Mouse (Mus musculus) heart, embryonic 11.5 days (tissue): ENCODE data around the gene Trmt1. TPM values are rescaled to one million over a fixed set of nuclear protein-coding genes. Genes with fewer than 3 reads are reported as not detected.
"Not testable (repeated sequence)": the region's sequence is repeated elsewhere in the genome, so short reads cannot be mapped to it uniquely, and the experiment has no call there.

Source experiments
- ATAC-seq: fragments of 200-750 bp; cut with Nextera tagmentation; replicated peaks from 2 replicates; pipeline ENCODE4 v1.8.0; 2017; ENCODE audit warnings: moderate library complexity; ENCODE audit not compliant: insufficient number of reproducible peaks, low FRiP score, low TSS enrichment
- H3K27ac ChIP-seq: fragments of 300-500 bp; sonication (generic); 2 replicates; pipeline ENCODE4 v1.5.1; 2014; ENCODE audit warnings: mild to moderate bottlenecking, low read depth, low read length
- H3K27me3 ChIP-seq: fragments of 300-500 bp; sonication (generic); 2 replicates; pipeline ENCODE4 v1.6.1; 2014; ENCODE audit warnings: mild to moderate bottlenecking, low read length, mixed read lengths; ENCODE audit not compliant: control insufficient read depth, insufficient read depth
- H3K36me3 ChIP-seq: fragments of 300-500 bp; sonication (generic); 2 replicates; pipeline ENCODE4 v1.6.1; 2014; ENCODE audit warnings: mild to moderate bottlenecking, low read length, moderate library complexity, mixed read lengths; ENCODE audit not compliant: control insufficient read depth, insufficient read depth
- H3K4me1 ChIP-seq: fragments of 300-500 bp; sonication (generic); 2 replicates; pipeline ENCODE4 v1.6.1; 2014; ENCODE audit warnings: low read length; ENCODE audit not compliant: control insufficient read depth, insufficient read depth
- H3K4me2 ChIP-seq: fragments of 300-500 bp; sonication (generic); 2 replicates; pipeline ENCODE4 v1.6.1; 2014; ENCODE audit warnings: mild to moderate bottlenecking, moderate library complexity
- H3K4me3 ChIP-seq: fragments of 300-500 bp; sonication (generic); 2 replicates; pipeline ENCODE4 v1.5.1; 2014; ENCODE audit warnings: low read depth, low read length
- H3K9ac ChIP-seq: fragments of 300-500 bp; sonication (generic); 2 replicates; pipeline ENCODE4 v1.6.1; 2014; ENCODE audit warnings: mild to moderate bottlenecking, low read depth, low read length, moderate library complexity
- H3K9me3 ChIP-seq: fragments of 300-500 bp; sonication (generic); replicated peaks from 2 replicates; pipeline ENCODE4 v1.6.1; 2016; ENCODE audit warnings: low read length; ENCODE audit not compliant: control insufficient read depth
- WGBS: fragments of 180-500 bp; shearing (Covaris S2); extraction: QIAGEN DNeasy Blood & Tissue Kit; methylation state at CpG from one replicate; pipeline ENCODE4 v1.1.7; 2014; ENCODE audit not compliant: insufficient replicate concordance; 5-methylcytosine and 5-hydroxymethylcytosine counted together
- polyA plus RNA-seq: library from polyadenylated mRNA; unstranded; fragments of >200 nt; fragmentation: Nextera tagmentation; extraction: Ambion mirVana; gene quantifications from 2 replicates; pipeline ENCODE4 v1.2.1, GENCODE M21; 2014

Gene Trmt1
- polyA plus RNA-seq, 1 experiment from 2014 or later = 51.6 TPM

GRCm38 (mm10) chr8:84662581-84663065 lies 23.5 kb upstream of the Trmt1 start, which contains the start of gene Ier2:
Gene Ier2, minus strand, starts transcription at chr8:84662852.
- peak; percentile 69 for ATAC-seq
- H3K9ac ChIP-seq = peak within 1 kb of the TSS; percentile 98
- H3K4me3 ChIP-seq = peak within 1 kb of the TSS; percentile 95
- no peaks in the 10 kb centered on the region for H3K27me3 ChIP-seq
- no peaks in the 10 kb centered on the region for H3K9me3 ChIP-seq
- WGBS = under 1% methylated on average over 27 of the region's 27 CpGs
- no peaks in the 10 kb centered on the region for H3K36me3 ChIP-seq
- H3K4me1 ChIP-seq = peaks cover 34% of the 10 kb centered on the region
- peak within 1 kb of the TSS; percentile 93 for H3K4me2 ChIP-seq
- H3K27ac ChIP-seq = peak within 1 kb of the TSS; percentile 96

GRCm38 (mm10) chr8:84663483-84664327 lies 22.4 kb upstream of the Trmt1 start:
- H3K27ac ChIP-seq = peak overlapping the region; percentile 96
- H3K4me2 ChIP-seq = peak overlapping the region; percentile 93
- WGBS = 2% methylated on average over 43 of the region's 43 CpGs
- H3K9me3 ChIP-seq = no peaks in the 10 kb centered on the region
- H3K27me3 ChIP-seq = no peaks in the 10 kb centered on the region
- no peaks in the 10 kb centered on the region for H3K36me3 ChIP-seq
- peak overlapping the region; percentile 95 for H3K4me3 ChIP-seq
- H3K4me1 ChIP-seq = peaks cover 32% of the 10 kb centered on the region
- peak overlapping the region; percentile 89 for H3K9ac ChIP-seq
- peak; percentile 83 for ATAC-seq

DNA sequence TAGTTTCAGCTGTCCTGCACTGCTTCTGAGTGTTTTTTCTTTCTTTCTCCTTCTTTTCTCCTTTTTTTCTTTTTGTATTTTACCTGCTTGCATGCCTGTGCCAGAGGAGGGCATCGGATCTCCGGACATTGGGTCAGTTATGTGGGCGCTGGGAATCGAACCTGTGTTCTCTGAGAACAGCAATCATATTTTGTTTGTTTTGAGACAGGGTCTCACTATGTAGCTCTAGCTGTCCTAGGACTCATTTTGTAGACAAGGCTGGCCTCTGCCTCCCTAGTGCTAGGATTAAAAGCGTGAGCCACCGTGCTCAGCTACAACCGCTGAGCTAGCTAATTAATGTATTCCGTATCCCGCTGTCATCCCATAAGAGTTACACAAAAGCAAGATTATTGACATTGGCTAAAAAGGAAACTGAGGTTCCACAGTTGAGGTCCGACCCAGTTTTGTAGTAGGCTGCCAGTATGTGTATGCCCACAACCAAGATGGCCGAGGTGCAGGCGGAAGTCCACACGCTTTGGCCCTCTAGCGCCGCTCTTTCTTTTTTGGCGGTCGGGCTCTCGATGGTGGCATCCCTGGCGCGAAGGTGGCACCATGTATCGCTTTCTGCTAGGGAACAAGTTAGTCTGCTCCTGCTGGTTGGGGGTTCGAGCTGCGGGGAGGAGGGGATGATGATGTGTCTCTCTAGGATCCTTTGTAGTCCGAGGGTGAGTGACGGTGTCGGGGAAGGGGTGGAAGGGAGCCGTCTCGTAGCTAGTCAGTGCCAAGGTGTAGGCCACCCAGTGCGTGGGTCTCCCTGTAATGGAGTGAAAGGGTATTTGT lies 21.3 kb upstream of the Trmt1 start:
- WGBS = under 1% methylated on average over 29 of the region's 29 CpGs
- H3K9ac ChIP-seq = peak overlapping the region; percentile 89
- peak overlapping the region; percentile 96 for H3K27ac ChIP-seq
- peak overlapping the region; percentile 95 for H3K4me3 ChIP-seq
- ATAC-seq = no peak
- H3K36me3 ChIP-seq = no peaks in the 10 kb centered on the region; the same call in 1 of the 2 replicates
- H3K4me2 ChIP-seq = peak overlapping the region; percentile 93
- no peaks in the 10 kb centered on the region for H3K27me3 ChIP-seq
- no peaks in the 10 kb centered on the region for H3K9me3 ChIP-seq
- peaks cover 22% of the 10 kb centered on the region for H3K4me1 ChIP-seq

GRCm38 (mm10) chr8:84665385-84665893 lies 20.7 kb upstream of the Trmt1 start:
- peaks cover 3% of the 10 kb centered on the region; the same call in 1 of the 2 replicates for H3K36me3 ChIP-seq
- peak overlapping the region; percentile 96 for H3K27ac ChIP-seq
- H3K4me1 ChIP-seq = peaks cover 17% of the 10 kb centered on the region
- peak overlapping the region; percentile 93 for H3K4me2 ChIP-seq
- no peak for ATAC-seq
- H3K9ac ChIP-seq = peak overlapping the region; percentile 89
- 3% methylated on average over 14 of the region's 14 CpGs for WGBS
- peak overlapping the region; percentile 95 for H3K4me3 ChIP-seq
- no peaks in the 10 kb centered on the region for H3K9me3 ChIP-seq
- no peaks in the 10 kb centered on the region for H3K27me3 ChIP-seq

DNA sequence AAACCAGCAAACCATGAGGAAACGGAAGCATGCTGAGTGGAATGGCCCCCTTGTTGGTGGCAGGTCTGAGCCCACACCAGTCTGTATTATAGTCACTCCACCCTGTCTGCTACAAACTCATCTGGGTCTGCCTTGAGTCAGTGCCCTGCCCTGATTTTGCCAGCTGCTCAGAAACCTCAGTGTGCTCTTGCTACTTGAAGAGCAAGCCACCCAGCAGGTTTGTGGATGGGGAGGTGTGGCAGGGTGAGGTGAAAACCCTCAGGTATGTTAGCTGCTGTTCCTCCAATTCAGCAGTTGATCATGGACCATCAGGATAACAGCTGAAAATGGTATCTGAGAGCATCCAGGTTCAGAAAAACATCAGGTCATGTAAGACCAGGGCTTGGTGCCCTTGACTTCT lies 18.0 kb upstream of the Trmt1 start:
- 71% methylated on average over 1 of the region's 1 CpGs for WGBS
- Histone ChIP-seq H3K9me3 (no peaks in the 10 kb centered on the region), H3K4me2 (no peak overlapping the region), H3K9ac (no peak overlapping the region), H3K4me1 (peaks cover 12% of the 10 kb centered on the region), H3K27me3 (no peaks in the 10 kb centered on the region), H3K36me3 (peaks cover 8% of the 10 kb centered on the region), H3K4me3 (no peak overlapping the region), H3K27ac (no peak overlapping the region)
- ATAC-seq = no peak

GRCm38 (mm10) chr8:84668731-84669485 lies 17.2 kb upstream of the Trmt1 start:
- H3K4me1 ChIP-seq = peaks cover 7% of the 10 kb centered on the region
- peaks cover 8% of the 10 kb centered on the region for H3K36me3 ChIP-seq
- no peak overlapping the region for H3K4me3 ChIP-seq
- no peak overlapping the region for H3K9ac ChIP-seq
- no peaks in the 10 kb centered on the region for H3K9me3 ChIP-seq
- H3K27me3 ChIP-seq = no peaks in the 10 kb centered on the region
- 76% methylated on average over 6 of the region's 6 CpGs for WGBS
- H3K4me2 ChIP-seq = no peak overlapping the region
- ATAC-seq = no peak
- no peak overlapping the region for H3K27ac ChIP-seq

DNA sequence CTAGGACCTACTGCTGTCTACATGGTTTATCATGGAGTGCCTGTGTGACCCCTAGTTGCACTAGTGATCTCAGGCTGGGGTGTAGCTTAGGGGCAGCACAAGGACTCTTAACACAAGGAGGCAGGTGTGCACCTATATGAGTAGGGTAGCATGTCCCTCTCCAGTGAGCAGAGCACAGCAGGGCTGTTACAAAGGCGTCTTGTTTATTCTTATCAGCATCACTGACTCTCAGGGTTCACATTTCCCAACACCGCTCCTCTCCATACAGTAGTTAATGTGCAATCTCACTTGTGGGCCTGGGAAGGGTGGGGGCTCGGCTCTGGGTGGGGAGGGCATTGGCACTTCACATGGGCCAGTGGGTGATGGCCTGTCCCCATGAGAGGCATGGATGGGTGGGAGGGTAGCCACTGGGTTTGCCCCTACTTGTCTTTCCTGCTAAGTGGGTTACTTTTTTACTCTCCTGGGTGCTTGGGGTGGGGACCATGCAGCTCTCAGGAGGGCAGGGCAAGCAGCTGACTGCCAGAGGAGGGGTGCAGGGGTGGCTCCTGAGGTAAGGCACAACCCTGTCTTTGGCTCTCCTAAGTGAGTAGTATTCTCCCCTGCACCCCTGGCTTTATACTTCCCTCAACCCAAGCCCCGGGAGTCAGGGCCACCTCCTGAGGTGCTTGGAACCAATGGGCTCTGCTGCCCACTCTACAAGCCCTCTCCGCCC lies 15.7 kb upstream of the Trmt1 start:
- peaks cover 18% of the 10 kb centered on the region for H3K36me3 ChIP-seq
- H3K27ac ChIP-seq, H3K4me1 ChIP-seq, H3K27me3 ChIP-seq, H3K4me2 ChIP-seq, H3K9ac ChIP-seq, ATAC-seq, H3K9me3 ChIP-seq, H3K4me3 ChIP-seq: not testable (repeated sequence)
- WGBS = 74% methylated on average over 5 of the region's 5 CpGs
